Mouse (Mus musculus) frontal cortex, postnatal 10 days (tissue): ENCODE results near the gene Mllt1.

Source experiments
- DNase-seq, 2 experiments: peaks; one replicate each; pipeline ENCODE4 v3.0.0; 2022; ENCODE audit warnings: low spot score in 2 of 2, mixed read lengths in 1 of 2

Gene Mllt1

GRCm38 (mm10) chr17:56883612-56884011, 51.6 kb downstream of the Mllt1 start:
- no peak for DNase-seq

GRCm38 (mm10) chr17:56877426-56877825, 57.8 kb downstream of the Mllt1 start:
- DNase-seq, result no peak

GRCm38 (mm10) chr17:56876981-56877380, 58.2 kb downstream of the Mllt1 start:
- no peak for DNase-seq

- no peak for DNase-seq
Observed at GRCm38 (mm10) chr17:56876465-56876864, 58.8 kb downstream of the Mllt1 start.

GRCm38 (mm10) chr17:56874936-56875651, 60.1 kb downstream of the Mllt1 start, which contains the start of gene 1700061G19Rik:
TSS of gene 1700061G19Rik (plus strand) at chr17:56875477.
- DNase-seq, result no peak

GRCm38 (mm10) chr17:56874237-56874636, 61.0 kb downstream of the Mllt1 start, which contains the start of gene Acsbg2:
TSS of gene Acsbg2 (minus strand) at chr17:56874447.
- DNase-seq, result no peak

- no peak for DNase-seq
Observed at GRCm38 (mm10) chr17:56872512-56872911, 62.7 kb downstream of the Mllt1 start.

GRCm38 (mm10) chr17:56871767-56872166, 63.4 kb downstream of the Mllt1 start:
- no peak for DNase-seq

GRCm38 (mm10) chr17:56870287-56870953, 64.8 kb downstream of the Mllt1 start:
- DNase-seq, result no peak

- DNase-seq, result no peak
Observed at GRCm38 (mm10) chr17:56869481-56869977, 65.7 kb downstream of the Mllt1 start.

- no peak for DNase-seq
Observed at GRCm38 (mm10) chr17:56866071-56866470, 69.1 kb downstream of the Mllt1 start.

- DNase-seq, result no peak
Observed at GRCm38 (mm10) chr17:56861197-56861596, 74.0 kb downstream of the Mllt1 start.

- DNase-seq, result no peak
Observed at GRCm38 (mm10) chr17:56858922-56859321, 76.3 kb downstream of the Mllt1 start.

GRCm38 (mm10) chr17:56858216-56858615, 77.0 kb downstream of the Mllt1 start:
- DNase-seq, result peak in 1 of 2 experiments; percentile 25

- no peak for DNase-seq
Observed at GRCm38 (mm10) chr17:56855421-56855820, 79.8 kb downstream of the Mllt1 start.

- DNase-seq, result no peak
Observed at GRCm38 (mm10) chr17:56851167-56851566, 84.0 kb downstream of the Mllt1 start.

GRCm38 (mm10) chr17:56849710-56850109, 85.5 kb downstream of the Mllt1 start:
- DNase-seq, result no peak

GRCm38 (mm10) chr17:56848785-56849184, 86.4 kb downstream of the Mllt1 start:
- no peak for DNase-seq

GRCm38 (mm10) chr17:56843678-56844077, 91.5 kb downstream of the Mllt1 start:
- DNase-seq, result no peak
